Mouse (Mus musculus) thymus, adult 18-20 months (tissue): ENCODE results near the gene Tmsb4x.

Experiments used
- DNase-seq, 2 experiments: peaks; one replicate each; pipeline ENCODE4 v3.0.0; 2022; ENCODE audit warnings: mixed read lengths in 2 of 2

Tmsb4x gene

DNA sequence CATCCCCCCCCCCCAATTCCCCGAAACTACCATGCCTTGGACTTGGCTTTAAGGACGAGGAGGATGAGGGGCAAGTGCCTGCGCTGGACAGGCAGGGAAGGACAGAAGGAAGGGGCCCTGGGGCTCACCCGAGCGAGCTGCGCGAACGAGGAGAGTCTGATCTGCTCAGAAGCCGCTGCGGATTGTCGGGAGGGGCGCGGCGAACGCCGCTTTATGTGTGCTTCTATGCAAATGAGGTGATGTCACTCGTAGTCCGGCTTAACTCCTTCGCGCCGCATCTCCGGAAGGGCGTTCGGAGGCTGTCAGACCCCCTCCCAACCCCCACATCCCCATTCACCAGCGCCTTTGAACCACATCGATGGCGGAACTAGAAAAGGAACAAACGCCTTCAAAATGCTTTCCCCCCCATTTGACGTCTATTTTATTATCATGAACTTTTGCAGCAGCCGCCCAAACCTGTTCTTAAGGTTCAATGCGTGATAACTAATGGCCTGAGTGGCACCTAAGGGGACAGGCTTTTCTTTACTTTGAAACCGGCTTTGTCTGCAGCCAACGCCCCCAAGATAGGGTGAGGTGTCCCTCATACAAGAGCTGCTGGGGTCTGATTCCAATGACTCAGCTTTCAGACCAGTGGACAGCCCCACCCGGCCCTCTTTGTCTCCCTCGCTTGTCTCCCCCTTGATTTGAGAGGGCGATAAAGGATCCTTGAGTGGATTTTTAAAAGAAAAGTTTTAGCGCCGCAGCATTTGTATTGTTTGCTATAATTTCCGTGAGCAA lies at the start of gene Tmsb4x:
Tmsb4x (minus strand) TSS at position 338 of the 777 bp plus-strand sequence.
- DNase-seq = peak; percentile 77 to 84

DNA sequence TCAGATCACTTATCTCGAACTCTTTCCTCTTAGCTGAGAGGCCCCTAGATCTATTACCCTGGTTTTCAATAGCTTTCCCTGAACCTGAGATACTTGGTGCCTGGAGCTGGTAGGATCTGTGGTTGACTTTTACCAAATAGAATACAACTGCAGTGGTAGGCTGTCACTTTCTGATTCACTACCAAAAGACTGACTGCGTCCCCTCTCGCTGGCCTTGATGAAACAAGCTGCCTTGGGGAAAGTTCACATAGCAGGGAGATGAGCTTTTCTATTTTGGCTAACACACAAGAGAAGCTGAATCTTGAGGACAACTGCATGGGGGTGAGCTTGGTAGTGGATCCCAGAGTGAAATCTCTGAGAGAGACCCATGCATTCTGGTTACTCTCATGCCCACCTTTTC lies 32.6 kb upstream of the Tmsb4x start:
- no peak for DNase-seq

DNA sequence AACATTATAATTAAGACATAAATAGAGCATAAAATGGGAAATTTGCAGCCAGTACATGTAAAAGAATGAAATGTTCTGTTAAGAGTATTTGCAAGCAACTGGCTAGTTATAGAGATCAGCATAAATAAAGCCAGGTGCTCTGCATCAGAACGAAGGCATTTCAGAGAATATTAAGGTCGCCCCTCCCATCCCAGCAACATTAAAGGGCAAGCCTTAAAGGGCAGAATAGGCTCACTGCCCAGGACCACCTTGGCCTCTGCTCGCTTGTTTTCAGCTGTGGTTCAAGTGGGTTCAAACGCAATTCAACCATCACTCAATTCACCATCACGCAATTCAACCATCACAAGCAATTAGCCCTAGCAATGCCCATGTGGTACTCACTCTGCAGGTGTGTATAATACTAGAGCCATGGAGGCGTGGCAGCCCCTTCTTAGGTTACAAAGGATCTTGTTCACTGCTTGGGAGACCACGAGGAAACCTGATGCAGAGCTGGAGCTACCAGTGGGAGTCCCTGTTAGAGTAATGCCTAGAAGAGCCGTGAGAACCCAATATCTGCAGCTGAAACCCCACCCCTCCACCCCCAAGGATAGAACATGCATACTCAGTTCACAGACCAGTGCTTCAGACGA lies 30.3 kb upstream of the Tmsb4x start:
- no peak for DNase-seq

DNA sequence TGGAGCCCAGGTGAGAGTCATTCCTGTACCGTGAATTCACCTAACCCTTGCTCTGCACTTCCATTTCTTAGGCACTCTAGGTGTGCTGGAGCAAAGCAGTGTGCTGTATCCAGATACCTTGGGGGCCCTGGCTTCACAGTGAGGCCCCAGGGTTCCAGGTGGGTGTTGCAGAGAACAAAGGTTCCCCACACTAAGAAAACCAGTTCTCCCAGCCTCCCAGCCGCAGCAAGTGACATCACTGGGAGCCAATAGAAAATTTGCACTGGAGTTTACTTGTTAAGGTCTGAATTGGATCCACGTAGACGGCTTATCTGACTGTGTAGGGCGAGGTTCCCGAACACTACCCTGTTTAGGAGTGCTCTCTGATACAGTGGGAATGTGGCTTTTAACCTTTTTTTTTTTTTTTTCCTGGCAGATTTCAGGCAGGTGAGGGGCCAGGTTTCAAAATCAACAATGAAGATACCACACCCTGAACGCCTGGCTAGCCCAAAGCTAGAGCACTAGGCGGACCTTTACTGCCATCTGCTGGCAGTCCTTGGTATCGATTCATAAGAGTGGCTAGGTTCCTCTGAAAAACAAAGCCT lies 24.1 kb upstream of the Tmsb4x start:
- DNase-seq = peak in 1 of 2 experiments; percentile 40

DNA sequence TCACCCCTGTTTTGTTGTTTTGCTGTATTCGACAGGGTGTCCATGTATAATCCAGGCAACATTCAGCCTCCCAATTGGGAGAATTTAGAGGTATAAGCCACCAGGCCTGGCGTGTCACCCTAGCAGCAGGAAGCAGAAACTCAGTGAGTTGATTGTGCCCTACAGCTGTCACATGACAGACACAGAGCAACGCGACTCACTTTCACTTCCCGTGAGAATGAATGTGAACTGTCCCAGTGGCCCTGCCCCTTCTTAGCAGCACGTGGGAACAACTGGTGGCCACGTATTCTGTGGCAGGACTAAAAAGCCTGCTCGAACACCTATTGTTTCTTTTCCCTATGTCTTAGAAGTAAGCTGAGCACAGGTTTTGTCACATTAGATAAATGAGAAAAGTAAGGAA lies 22.0 kb upstream of the Tmsb4x start:
- peak; percentile 22 to 32 for DNase-seq

DNA sequence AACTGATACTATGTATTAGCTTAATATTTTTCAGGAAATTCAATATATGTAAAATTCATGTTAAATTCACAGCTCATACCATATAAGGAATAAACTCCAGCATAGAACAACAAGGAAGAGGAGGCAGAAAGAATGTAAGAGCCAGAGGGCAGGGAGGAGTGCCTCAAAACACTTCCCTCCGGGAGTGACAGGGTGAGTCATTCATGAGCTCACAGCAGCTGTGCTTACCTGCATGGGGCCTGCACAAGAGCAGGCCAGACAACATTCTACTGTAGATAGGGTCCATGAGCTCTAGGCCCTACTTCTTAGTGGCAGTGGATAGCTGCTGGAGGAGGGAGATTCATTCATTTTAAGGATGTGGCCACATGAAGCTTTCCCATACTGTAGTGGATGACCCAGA lies 20.7 kb upstream of the Tmsb4x start:
- DNase-seq = no peak

DNA sequence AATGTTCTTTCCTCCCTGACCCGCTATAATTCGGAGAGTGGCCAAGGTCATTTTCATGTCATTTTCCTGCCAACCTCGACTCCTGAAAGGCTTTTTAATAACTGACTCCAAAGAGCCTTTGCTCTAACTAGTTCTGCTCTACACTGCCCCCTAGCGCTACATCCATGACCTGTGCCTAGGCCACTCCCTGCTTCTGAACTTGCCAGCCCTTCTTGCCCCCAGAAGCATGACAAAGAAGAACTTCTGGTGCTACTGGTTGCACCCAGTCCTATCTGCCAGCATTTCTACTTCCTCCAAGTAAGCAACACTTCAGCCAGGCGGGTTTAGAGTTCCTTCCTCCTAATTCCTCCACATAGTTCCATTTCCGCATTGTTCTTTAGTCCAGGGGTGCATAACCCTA lies 20.1 kb upstream of the Tmsb4x start:
- peak; percentile 31 to 63 for DNase-seq

DNA sequence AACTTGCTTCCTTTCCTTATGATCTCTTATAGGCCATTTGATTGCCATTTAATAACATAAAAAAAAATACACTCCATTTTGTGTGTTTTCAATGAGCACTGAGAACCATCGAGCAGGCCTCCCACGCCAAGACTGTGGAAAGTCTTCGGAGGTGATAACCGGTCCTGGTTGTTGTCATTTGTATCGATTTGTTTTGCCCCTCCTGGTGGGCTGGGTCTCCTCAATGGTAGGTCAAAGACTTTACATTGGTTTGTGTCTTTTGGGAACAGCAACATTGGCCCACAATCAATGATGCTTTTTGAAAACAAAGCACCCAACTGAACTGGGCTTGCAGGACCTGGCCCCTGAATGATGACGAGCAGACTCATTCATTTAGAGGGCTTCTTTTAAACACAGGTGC lies 18.6 kb upstream of the Tmsb4x start:
- DNase-seq = no peak

DNA sequence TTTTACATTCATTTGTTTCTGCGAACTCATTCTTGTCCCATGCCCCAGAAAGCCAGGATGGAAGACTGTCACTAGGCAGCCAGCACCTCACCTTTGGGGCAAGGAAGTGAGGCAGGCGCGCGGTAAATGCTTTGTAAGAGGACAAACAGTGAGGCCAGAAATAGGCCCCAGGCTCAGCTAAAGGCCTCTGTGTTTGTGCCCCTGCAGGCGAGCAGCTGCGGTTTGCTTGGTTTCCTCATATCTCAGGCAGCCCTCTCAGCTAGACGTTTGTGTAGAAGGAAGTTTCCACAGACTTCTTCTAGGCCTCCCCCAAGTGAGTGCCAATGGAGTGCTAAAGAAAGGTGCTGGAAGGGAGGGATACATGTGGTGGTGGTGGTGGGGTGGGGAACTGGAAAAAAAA lies 18.0 kb upstream of the Tmsb4x start:
- DNase-seq = peak; percentile 50 to 71

DNA sequence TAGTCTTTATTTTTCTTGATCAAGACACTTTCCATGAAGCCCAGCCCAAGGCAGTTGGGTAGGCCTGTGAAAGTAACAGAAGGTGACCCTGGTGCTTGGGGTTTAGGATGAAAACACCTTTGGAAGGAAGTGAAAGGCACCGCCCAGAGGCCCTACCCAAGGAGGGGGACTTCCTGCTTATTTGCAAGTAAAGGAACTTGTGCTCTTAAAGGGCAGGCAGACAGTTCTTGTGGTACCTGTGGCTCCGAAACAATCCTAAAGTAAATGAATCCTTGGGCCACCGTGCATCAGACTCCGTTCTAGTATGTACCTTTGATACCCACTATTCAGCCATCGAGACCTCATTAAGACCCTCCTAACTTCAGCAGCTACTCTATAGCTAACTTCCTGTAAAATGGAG lies 17.5 kb upstream of the Tmsb4x start:
- DNase-seq = peak; percentile 36 to 58

DNA sequence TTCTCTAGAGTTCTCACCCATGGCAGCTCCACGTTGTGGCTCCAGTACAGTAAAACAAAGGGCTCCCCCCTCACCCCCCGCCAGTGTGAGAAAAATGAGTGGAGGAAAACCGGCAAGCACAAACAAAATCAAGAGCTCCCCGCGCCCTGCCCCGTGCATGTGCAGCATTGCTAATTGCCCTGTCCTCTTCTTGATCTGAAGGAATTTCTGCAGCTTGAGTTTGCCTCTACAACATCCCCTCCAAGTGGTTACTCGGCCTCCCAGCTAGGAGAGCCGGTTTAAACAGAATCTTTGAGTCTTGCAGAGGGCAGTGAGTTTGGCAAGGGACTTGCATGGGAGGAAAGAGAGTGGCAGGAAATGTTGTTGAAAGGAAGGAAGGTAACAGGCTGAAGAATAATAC lies 3.6 kb upstream of the Tmsb4x start:
- DNase-seq = peak in 1 of 2 experiments; percentile 25

DNA sequence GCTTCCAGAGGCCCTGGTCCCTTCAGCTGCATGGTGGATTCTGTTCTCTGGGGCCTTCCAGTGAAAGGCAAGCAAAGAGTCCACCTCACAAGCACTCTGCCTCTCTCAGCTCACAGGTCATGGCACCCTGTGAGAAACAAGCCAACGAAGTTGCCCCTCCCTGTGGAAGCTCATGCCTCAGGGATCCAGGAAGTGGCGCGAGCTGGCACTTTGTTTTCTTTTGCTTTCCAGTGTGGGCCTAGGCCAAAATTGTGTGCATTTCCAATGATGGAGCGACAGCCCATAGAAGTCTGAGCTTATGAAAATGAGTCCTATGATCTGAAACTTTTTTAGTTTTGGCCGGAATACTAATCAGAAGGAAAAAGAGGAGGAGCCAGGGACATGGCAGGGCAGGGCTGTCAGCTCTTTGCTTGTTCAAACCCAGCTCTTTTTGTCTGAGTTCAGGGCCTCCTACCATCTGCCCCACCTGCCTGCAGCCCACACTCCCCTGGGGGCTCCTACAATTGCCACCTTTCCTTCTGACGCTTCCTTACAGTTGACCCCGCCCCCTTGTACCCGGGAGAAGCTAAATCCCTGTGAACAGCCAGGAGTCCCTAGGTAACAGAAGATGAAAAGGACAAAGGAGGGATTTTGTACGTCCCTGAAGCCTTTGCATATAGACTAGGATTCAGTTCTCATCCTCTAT lies 2.9 kb upstream of the Tmsb4x start:
- peak in 1 of 2 experiments; percentile 33 for DNase-seq

DNA sequence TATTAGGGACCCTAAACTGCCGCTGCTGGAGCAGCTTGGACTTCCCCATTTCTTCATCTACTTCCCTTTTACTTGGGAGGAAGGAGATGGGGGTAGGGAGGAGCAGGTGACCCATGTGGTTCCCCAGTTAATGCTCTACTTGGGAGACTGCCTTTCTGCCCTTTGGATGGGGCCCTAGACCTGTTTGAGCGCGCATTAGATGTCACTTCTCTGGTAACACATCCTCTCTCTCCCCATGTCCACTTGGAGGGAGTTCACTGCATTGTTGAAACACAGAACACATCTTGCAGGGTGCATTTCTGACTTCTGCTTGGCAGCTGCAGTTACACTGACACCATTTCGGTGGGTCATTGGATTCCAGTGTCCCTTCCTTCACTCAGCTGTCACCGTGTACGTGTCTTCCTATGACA lies 1.2 kb upstream of the Tmsb4x start:
- no peak for DNase-seq

DNA sequence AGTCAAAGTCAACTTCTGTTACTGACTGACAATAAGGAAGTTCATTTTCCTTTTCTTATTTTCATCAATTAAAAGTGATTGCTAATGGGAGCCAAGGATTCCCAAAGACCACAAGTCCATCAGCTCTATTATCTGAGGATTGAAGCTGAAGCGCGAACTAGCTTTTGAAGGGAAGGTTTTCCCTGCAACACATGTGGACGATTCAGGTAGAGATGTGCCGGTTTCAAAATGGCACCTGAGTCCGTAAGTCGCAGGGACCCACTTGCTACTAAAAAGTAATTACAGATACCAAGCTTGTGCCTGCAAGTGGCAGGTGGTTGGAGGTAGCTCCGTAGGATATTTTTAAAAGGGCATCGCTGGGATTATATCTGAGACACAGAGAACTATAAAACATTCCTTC lies 713 bp upstream of the Tmsb4x start:
- no peak for DNase-seq

DNA sequence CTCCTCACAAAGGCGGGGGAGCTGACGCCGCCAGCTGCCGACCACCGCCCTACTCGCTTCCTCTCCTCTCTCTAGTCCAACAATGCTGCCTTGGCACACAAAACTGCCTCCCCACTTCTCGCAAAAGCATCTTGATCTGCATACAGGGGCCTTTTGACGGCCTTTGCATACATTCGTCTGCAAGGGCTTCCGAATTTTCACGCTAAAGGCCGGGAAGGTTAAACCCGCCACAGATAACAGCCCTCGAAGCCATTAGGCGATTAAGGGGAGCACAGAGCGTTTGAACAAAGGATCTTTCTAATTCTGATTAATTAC lies 652 bp downstream of the Tmsb4x start:
- peak; percentile 34 to 45 for DNase-seq

DNA sequence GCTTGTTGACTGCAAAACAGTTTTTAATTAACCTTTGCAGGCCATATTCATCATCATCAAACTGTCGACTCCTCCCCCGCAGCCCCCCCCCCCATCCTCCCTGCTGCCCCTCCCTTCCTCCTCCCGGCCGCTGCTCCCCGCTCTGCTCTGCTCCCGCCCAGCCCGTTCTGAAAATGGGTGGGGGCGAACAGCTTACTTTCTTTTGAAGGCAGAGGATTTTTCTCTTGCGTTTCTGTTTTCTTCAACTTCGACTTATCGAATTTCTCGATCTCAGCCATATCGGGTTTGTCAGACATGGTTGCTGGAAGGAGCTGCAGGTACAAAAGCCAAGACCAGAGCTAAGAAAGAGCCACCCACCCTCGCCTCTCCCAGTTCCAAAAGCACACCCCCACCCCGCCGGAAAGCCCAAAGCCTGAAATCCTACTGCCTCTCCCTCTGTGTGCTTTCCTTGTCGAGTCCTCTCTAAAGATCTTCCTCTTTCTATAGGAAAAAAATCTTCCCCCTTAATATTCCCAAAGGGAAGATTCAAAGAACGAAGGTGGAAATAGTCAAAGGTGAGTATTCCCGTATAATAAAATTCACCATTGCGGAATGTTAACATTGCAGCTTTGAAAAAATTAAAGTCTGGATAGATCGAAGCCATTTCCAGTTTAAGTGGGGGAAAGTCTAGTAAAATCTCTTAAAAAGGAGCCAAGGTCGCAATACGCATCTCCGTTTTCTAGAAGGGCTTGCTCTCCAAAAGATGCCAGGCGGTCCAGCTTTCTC lies 1.2 kb downstream of the Tmsb4x start:
- peak in 1 of 2 experiments; percentile 37 for DNase-seq

DNA sequence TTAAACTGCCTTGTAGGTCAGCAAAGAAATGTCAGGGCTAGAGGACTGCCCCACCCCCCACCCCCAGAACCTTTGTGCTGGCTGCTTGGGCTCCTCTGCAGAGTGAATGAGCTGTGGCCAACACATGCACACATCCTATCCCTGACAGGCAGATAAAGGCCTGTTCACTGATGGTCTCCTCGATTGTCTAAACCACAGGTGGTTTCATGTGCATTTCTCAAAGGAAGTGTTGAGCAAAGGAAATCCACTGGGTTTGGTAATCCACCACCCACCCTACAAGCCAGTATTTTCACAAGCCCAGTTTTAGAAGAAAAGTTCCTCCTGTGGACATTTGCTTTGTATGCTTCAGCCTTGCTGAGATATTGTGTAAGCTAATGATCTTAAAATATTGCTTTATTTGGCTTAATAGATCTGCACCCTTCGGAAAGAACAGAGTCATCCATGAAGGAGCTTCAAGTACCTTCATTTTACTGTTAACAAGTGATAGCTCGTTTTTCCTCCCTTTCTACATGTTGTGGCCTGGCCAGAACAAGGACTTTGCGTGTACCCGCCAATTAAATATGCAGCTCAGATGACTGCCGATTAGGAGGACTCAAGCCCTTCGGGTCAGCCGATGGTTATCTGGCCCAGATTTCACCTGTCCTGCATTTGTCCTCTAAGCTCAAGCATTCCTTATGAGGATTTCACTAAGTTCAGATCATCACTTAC lies 3.1 kb downstream of the Tmsb4x start:
- DNase-seq = no peak

DNA sequence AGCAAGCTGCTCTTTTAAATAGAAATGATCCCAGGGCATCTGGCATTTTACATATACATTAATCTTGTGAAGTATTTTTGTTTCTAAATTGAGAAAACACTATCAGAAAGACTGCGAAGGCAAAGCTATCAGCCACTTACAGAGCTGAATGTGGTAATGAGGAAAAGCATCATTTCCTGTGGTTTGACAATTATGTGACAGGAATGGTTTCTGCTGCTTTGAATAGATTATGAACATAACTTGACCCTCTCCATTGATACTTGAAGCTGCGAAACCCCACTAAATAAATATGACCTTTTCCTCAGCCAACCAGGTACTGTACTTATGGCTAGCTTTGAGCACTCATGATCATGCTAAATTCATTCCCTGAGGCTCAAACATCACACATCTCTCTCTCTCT lies 7.8 kb downstream of the Tmsb4x start:
- DNase-seq = no peak

DNA sequence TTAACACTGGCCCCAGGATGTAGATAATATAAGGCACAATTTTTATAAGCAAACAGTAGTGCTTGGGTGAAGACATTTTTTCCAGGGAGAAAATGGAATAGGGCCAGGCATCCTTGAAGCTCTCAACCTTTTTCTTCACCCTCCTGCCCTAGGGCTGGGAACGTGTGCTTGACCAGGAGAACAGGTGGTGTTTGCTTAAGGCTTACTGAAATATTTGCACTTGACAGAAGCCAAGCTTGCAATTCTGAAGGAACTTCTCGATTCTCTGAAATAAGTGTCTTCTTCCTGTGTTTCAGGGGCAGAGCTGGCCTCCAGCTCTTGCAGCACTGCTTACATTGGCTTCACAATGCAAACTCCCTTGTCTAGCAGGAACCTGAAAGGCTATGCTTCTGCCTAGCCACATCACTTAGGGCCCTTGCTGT lies 13.9 kb downstream of the Tmsb4x start:
- DNase-seq = no peak

DNA sequence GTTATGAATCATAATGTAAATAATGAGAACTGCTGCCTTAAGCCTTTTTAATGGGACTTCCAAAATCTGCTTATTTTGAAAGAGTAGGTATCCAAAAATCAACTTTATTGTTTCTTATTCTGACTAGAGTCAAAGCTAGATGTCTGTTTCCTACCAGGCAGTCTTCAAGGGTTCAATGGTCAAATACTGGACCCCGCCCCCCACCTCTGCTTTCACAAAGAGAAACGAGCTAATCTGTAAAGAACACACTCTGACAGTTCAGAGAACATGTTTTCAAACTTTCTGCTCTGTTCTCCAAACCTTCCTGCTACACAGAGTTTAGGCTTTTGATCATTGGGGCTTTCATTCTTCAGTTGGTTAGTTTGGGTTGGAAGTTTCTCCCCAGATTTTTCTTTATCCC lies 22.8 kb downstream of the Tmsb4x start:
- DNase-seq = no peak

DNA sequence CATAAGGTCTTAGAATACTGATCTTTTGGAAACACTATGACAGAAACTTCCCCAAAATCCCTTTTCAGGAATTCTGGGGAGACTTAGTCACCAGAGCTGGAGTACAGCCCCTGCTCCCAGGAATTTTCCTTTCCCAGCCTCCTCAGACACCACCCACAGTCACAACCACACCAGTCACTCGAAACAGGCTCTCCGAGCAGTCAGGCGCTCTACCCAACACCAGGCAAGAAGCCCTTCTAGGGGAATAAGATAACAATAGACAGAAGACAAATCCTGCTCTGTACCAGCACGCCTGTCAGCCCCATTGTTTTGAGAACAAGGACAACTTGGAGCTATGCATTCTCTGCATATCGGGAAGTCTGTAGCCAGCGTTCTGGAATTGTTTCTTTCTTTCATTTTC lies 25.6 kb downstream of the Tmsb4x start:
- no peak for DNase-seq

DNA sequence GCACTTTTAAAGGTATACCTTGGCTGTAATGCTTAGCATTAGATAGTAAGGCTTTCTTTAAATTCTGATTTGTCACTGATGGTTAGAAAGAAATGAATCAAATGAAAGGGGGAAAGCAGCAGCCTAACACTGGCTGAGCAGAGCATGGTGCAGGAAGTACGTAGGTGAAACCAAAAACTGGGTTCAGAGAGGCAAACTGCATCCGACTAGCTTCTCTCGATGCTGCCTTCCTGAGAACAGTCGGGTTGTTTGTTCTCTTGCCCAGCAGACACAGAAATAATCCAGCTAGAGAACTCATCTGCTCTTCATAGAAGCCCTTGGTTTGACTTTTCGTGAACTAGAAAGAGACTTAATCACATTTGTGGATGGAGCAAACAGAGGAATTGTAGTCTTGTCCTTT lies 26.7 kb downstream of the Tmsb4x start:
- peak in 1 of 2 experiments; percentile 23 for DNase-seq
